Mouse (Mus musculus) liver, embryonic 11.5 days (tissue): ENCODE results near the gene Syn3. TPM values are rescaled to one million over a fixed set of nuclear protein-coding genes. Genes with fewer than 3 reads are reported as not detected.
"Not testable (repeated sequence)": the region's sequence is repeated elsewhere in the genome, so short reads cannot be mapped to it uniquely, and the experiment has no call there.

Source experiments
- ATAC-seq: fragments of 200-750 bp; cut with Nextera tagmentation; replicated peaks from 2 replicates; pipeline ENCODE4 v1.8.0; 2017; ENCODE audit warnings: moderate number of reproducible peaks, mild to moderate bottlenecking, moderate TSS enrichment, moderate library complexity; ENCODE audit not compliant: low FRiP score
- DNase-seq: peaks from one replicate; pipeline ENCODE4 v3.0.0-alpha.2; 2017; ENCODE audit warnings: low spot score
- H3K27ac ChIP-seq: fragments of 300-500 bp; sonication (generic); 2 replicates; pipeline ENCODE4 v1.5.1; 2014; ENCODE audit warnings: mild to moderate bottlenecking, low read depth, low read length, control low read depth
- H3K27me3 ChIP-seq: fragments of 300-500 bp; sonication (generic); replicated peaks from 2 replicates; pipeline ENCODE4 v1.6.1; 2014; ENCODE audit warnings: low read length, mixed read lengths; ENCODE audit not compliant: control insufficient read depth, insufficient read depth
- H3K36me3 ChIP-seq: fragments of 300-500 bp; sonication (generic); 2 replicates; pipeline ENCODE4 v1.6.1; 2014; ENCODE audit warnings: mild to moderate bottlenecking, low read length, moderate library complexity, mixed read lengths; ENCODE audit not compliant: control insufficient read depth, insufficient read depth
- H3K4me1 ChIP-seq: fragments of 300-500 bp; sonication (generic); replicated peaks from 2 replicates; pipeline ENCODE4 v1.6.1; 2014; ENCODE audit warnings: low read length, mixed read lengths; ENCODE audit not compliant: control insufficient read depth, insufficient read depth
- H3K4me2 ChIP-seq: fragments of 300-500 bp; sonication (generic); 2 replicates; pipeline ENCODE4 v1.6.1; 2014; ENCODE audit warnings: mild to moderate bottlenecking, control low read depth, moderate library complexity
- H3K4me3 ChIP-seq: fragments of 300-500 bp; sonication (generic); 2 replicates; pipeline ENCODE4 v1.5.1; 2014; ENCODE audit warnings: low read depth, low read length, control low read depth
- H3K9ac ChIP-seq: fragments of 300-500 bp; sonication (generic); 2 replicates; pipeline ENCODE4 v1.6.1; 2014; ENCODE audit warnings: low read depth, low read length, control low read depth
- H3K9me3 ChIP-seq: fragments of 300-500 bp; sonication (generic); 2 replicates; pipeline ENCODE4 v1.6.1; 2016; ENCODE audit warnings: low read length, inconsistent platforms, mixed read lengths; ENCODE audit not compliant: control insufficient read depth
- WGBS: fragments of 180-500 bp; shearing (Covaris S2); extraction: QIAGEN DNeasy Blood & Tissue Kit; methylation state at CpG from one replicate; pipeline ENCODE4 v1.1.7; 2014; 5-methylcytosine and 5-hydroxymethylcytosine counted together
- polyA plus RNA-seq: library from polyadenylated mRNA; unstranded; fragments of >200 nt; fragmentation: Nextera tagmentation; extraction: Ambion mirVana; gene quantifications from 2 replicates; pipeline ENCODE4 v1.2.1, GENCODE M21; 2014

The Syn3 gene
- polyA plus RNA-seq, 1 experiment from 2014 or later, result 0.58 TPM

- ATAC-seq, result no peak
- WGBS, result 88% methylated on average over 6 of the region's 6 CpGs
- Histone ChIP-seq H3K4me3 (no peak overlapping the region), H3K36me3 (no peaks in the 10 kb centered on the region), H3K4me2 (no peak overlapping the region), H3K27me3 (no peaks in the 10 kb centered on the region), H3K9ac (no peak overlapping the region), H3K4me1 (no peaks in the 10 kb centered on the region), H3K9me3 (no peaks in the 10 kb centered on the region), H3K27ac (no peak overlapping the region)
- DNase-seq, result no peak
Observed at GRCm38 (mm10) chr10:86129046-86129445, 369.6 kb downstream of the Syn3 start.

- 84% methylated on average over 11 of the region's 11 CpGs for WGBS
- no peaks in the 10 kb centered on the region for H3K9me3 ChIP-seq
- no peak overlapping the region for H3K27ac ChIP-seq
- no peak for DNase-seq
- H3K4me3 ChIP-seq, result no peak overlapping the region
- H3K4me2 ChIP-seq, result no peak overlapping the region
- ATAC-seq, result no peak
- H3K4me1 ChIP-seq, result no peaks in the 10 kb centered on the region
- no peaks in the 10 kb centered on the region for H3K36me3 ChIP-seq
- H3K9ac ChIP-seq, result no peak overlapping the region
- no peaks in the 10 kb centered on the region for H3K27me3 ChIP-seq
Observed at GRCm38 (mm10) chr10:86126478-86126877, 372.2 kb downstream of the Syn3 start.

GRCm38 (mm10) chr10:86125421-86125820 is 373.3 kb downstream of the Syn3 start:
- Histone ChIP-seq H3K9ac (no peak overlapping the region), H3K9me3 (no peaks in the 10 kb centered on the region), H3K4me3 (no peak overlapping the region), H3K4me2 (no peak overlapping the region), H3K27me3 (no peaks in the 10 kb centered on the region), H3K27ac (no peak overlapping the region), H3K4me1 (no peaks in the 10 kb centered on the region), H3K36me3 (no peaks in the 10 kb centered on the region)
- WGBS, result 64% methylated on average over 2 of the region's 2 CpGs
- no peak for ATAC-seq
- no peak for DNase-seq

- no peak for ATAC-seq
- H3K27me3 ChIP-seq, result no peaks in the 10 kb centered on the region
- H3K9me3 ChIP-seq, result no peaks in the 10 kb centered on the region
- H3K36me3 ChIP-seq, result no peaks in the 10 kb centered on the region
- no peaks in the 10 kb centered on the region for H3K4me1 ChIP-seq
- H3K9ac ChIP-seq, result no peak overlapping the region
- DNase-seq, result no peak
- no peak overlapping the region for H3K27ac ChIP-seq
- no peak overlapping the region for H3K4me3 ChIP-seq
- WGBS, result 68% methylated on average over 4 of the region's 4 CpGs
- H3K4me2 ChIP-seq, result no peak overlapping the region
Observed at GRCm38 (mm10) chr10:86124115-86124514, 374.6 kb downstream of the Syn3 start.

- ATAC-seq, result no peak
- H3K4me2 ChIP-seq, result no peak overlapping the region
- H3K9me3 ChIP-seq, result no peaks in the 10 kb centered on the region
- H3K9ac ChIP-seq, result no peak overlapping the region
- no peak for DNase-seq
- WGBS, result 80% methylated on average over 2 of the region's 2 CpGs
- H3K36me3 ChIP-seq, result no peaks in the 10 kb centered on the region
- H3K27me3 ChIP-seq, result no peaks in the 10 kb centered on the region
- no peak overlapping the region for H3K4me3 ChIP-seq
- no peak overlapping the region for H3K27ac ChIP-seq
- H3K4me1 ChIP-seq, result no peaks in the 10 kb centered on the region
Observed at GRCm38 (mm10) chr10:86123224-86123623, 375.5 kb downstream of the Syn3 start.

GRCm38 (mm10) chr10:86122456-86122855 is 376.2 kb downstream of the Syn3 start:
- H3K4me2 ChIP-seq, H3K27me3 ChIP-seq, ATAC-seq, H3K9ac ChIP-seq, H3K27ac ChIP-seq, H3K4me3 ChIP-seq, DNase-seq, H3K4me1 ChIP-seq, H3K36me3 ChIP-seq, H3K9me3 ChIP-seq: not testable (repeated sequence)
- 88% methylated on average over 10 of the region's 10 CpGs for WGBS

- Histone ChIP-seq H3K9me3 (no peaks in the 10 kb centered on the region), H3K4me3 (no peak overlapping the region), H3K4me2 (no peak overlapping the region), H3K9ac (no peak overlapping the region), H3K4me1 (no peaks in the 10 kb centered on the region), H3K27me3 (no peaks in the 10 kb centered on the region), H3K27ac (no peak overlapping the region), H3K36me3 (no peaks in the 10 kb centered on the region)
- WGBS, result 54% methylated on average over 2 of the region's 2 CpGs
- DNase-seq (no peak), ATAC-seq (no peak)
Observed at GRCm38 (mm10) chr10:86116268-86116667, 382.4 kb downstream of the Syn3 start.

GRCm38 (mm10) chr10:86114431-86114848 is 384.3 kb downstream of the Syn3 start:
- H3K36me3 ChIP-seq, result no peaks in the 10 kb centered on the region
- H3K4me3 ChIP-seq, result no peak overlapping the region
- H3K9ac ChIP-seq, result no peak overlapping the region
- no peak for DNase-seq
- H3K9me3 ChIP-seq, result no peaks in the 10 kb centered on the region
- H3K4me1 ChIP-seq, result no peaks in the 10 kb centered on the region
- WGBS, result 63% methylated on average over 5 of the region's 5 CpGs
- H3K4me2 ChIP-seq, result no peak overlapping the region
- no peaks in the 10 kb centered on the region for H3K27me3 ChIP-seq
- H3K27ac ChIP-seq, result no peak overlapping the region
- ATAC-seq, result no peak

- H3K27ac ChIP-seq, result no peak overlapping the region
- H3K9ac ChIP-seq, result no peak overlapping the region
- DNase-seq (no peak), ATAC-seq (no peak)
- H3K4me2 ChIP-seq, result no peak overlapping the region
- H3K9me3 ChIP-seq, result no peaks in the 10 kb centered on the region
- WGBS, result 87% methylated on average over 4 of the region's 4 CpGs
- H3K27me3 ChIP-seq, result no peaks in the 10 kb centered on the region
- H3K4me1 ChIP-seq, result no peaks in the 10 kb centered on the region
- H3K4me3 ChIP-seq, result no peak overlapping the region
- no peaks in the 10 kb centered on the region for H3K36me3 ChIP-seq
Observed at GRCm38 (mm10) chr10:86108797-86109196, 389.9 kb downstream of the Syn3 start.
